Mouse (Mus musculus): ENCODE data around the gene Add3. TPM values are rescaled to one million over a fixed set of nuclear protein-coding genes. Genes with fewer than 3 reads are reported as not detected.

Gene Add3
- polyA plus RNA-seq, 2 experiments = 53.0 to 89.5 TPM

GRCm38 (mm10) chr19:53178611-53179528 lies 38.6 kb downstream of the Add3 start:
- ATAC-seq (ENCODE audit: low FRiP score, low read depth) (no peak), DNase-seq (ENCODE audit: low spot score) (no peak)
- Histone ChIP-seq H3K9ac (ENCODE audit: low read depth, low read length, severe bottlenecking) (no peak overlapping the region), H3K4me1 (ENCODE audit: control insufficient read depth, insufficient read depth, low read length) (peaks cover 12% of the 10 kb centered on the region; the same call in 1 of the 2 replicates), H3K27ac (replicated peaks; ENCODE audit: low read depth, low read length) (no peak overlapping the region), H3K36me3 (ENCODE audit: control insufficient read depth, insufficient read depth, low read length) (no peaks in the 10 kb centered on the region), H3K4me3 (replicated peaks; ENCODE audit: low read length) (no peak overlapping the region), H3K9me3 (ENCODE audit: control insufficient read depth, low read length) (no peaks in the 10 kb centered on the region), H3K4me2 (replicated peaks; ENCODE audit: low read depth, low read length, severe bottlenecking) (no peak overlapping the region), H3K27me3 (ENCODE audit: control insufficient read depth, insufficient read depth, low read length) (no peaks in the 10 kb centered on the region)
- no peak for TF ChIP-seq POLR2A (IDR thresholded peaks at IDR 0.05; ENCODE audit: borderline replicate concordance, extremely low read depth, insufficient read depth, insufficient read length)
- 95% methylated on average over 20 of the region's 20 CpGs for WGBS

GRCm38 (mm10) chr19:53180168-53180803 lies 40.0 kb downstream of the Add3 start:
- TF ChIP-seq POLR2A (IDR thresholded peaks at IDR 0.05; ENCODE audit: borderline replicate concordance, extremely low read depth, insufficient read depth, insufficient read length) = no peak
- no peak overlapping the region for H3K27ac ChIP-seq (replicated peaks; ENCODE audit: low read depth, low read length)
- ATAC-seq (ENCODE audit: low FRiP score, low read depth) (no peak), DNase-seq (ENCODE audit: low spot score) (no peak)
- no peaks in the 10 kb centered on the region for H3K9me3 ChIP-seq (ENCODE audit: control insufficient read depth, low read length)
- 81% methylated on average over 12 of the region's 12 CpGs for WGBS
- H3K4me1 ChIP-seq (ENCODE audit: control insufficient read depth, insufficient read depth, low read length) = peaks cover 17% of the 10 kb centered on the region
- no peaks in the 10 kb centered on the region for H3K36me3 ChIP-seq (ENCODE audit: control insufficient read depth, insufficient read depth, low read length)
- H3K4me2 ChIP-seq (replicated peaks; ENCODE audit: low read depth, low read length, severe bottlenecking) = no peak overlapping the region
- H3K27me3 ChIP-seq (ENCODE audit: control insufficient read depth, insufficient read depth, low read length) = no peaks in the 10 kb centered on the region
- no peak overlapping the region for H3K4me3 ChIP-seq (replicated peaks; ENCODE audit: low read length)
- no peak overlapping the region for H3K9ac ChIP-seq (ENCODE audit: low read depth, low read length, severe bottlenecking)

- Histone ChIP-seq H3K36me3 (ENCODE audit: control insufficient read depth, insufficient read depth, low read length) (no peaks in the 10 kb centered on the region), H3K4me3 (replicated peaks; ENCODE audit: low read length) (no peak overlapping the region), H3K27me3 (ENCODE audit: control insufficient read depth, insufficient read depth, low read length) (no peaks in the 10 kb centered on the region), H3K4me2 (replicated peaks; ENCODE audit: low read depth, low read length, severe bottlenecking) (no peak overlapping the region), H3K27ac (replicated peaks; ENCODE audit: low read depth, low read length) (no peak overlapping the region), H3K4me1 (ENCODE audit: control insufficient read depth, insufficient read depth, low read length) (peaks cover 22% of the 10 kb centered on the region), H3K9ac (ENCODE audit: low read depth, low read length, severe bottlenecking) (no peak overlapping the region), H3K9me3 (ENCODE audit: control insufficient read depth, low read length) (no peaks in the 10 kb centered on the region)
- no peak for DNase-seq (ENCODE audit: low spot score)
- WGBS = 83% methylated on average over 19 of the region's 19 CpGs
- no peak for ATAC-seq (ENCODE audit: low FRiP score, low read depth)
- TF ChIP-seq POLR2A (IDR thresholded peaks at IDR 0.05; ENCODE audit: borderline replicate concordance, extremely low read depth, insufficient read depth, insufficient read length) = no peak
These were observed 41.0 kb downstream of the Add3 start for GRCm38 (mm10) chr19:53181003-53181861.

DNA sequence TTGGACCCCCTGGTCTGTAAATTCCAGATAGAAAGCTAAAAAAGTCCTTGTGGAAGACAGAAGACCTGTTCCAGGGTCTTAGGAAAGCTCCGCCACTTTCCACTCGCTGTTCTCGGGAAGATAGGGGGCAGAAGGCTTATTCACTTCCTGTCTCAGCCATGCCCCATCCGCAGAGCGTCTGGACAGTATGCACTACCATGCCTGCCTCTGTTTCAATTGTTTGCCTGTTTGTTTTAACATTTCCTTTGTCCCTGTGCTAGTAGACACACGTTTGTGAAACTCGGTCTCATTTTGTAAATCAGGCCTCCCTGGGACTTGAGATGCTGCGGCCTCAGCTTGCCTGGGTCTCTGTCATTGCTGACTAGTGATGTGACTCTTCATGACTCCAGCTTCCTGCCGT lies 43.4 kb downstream of the Add3 start:
- Histone ChIP-seq H3K4me2 (replicated peaks; ENCODE audit: low read depth, low read length, severe bottlenecking) (no peak overlapping the region), H3K4me1 (ENCODE audit: control insufficient read depth, insufficient read depth, low read length) (peaks cover 33% of the 10 kb centered on the region), H3K4me3 (replicated peaks; ENCODE audit: low read length) (no peak overlapping the region), H3K27me3 (ENCODE audit: control insufficient read depth, insufficient read depth, low read length) (no peaks in the 10 kb centered on the region), H3K27ac (replicated peaks; ENCODE audit: low read depth, low read length) (no peak overlapping the region), H3K9ac (ENCODE audit: low read depth, low read length, severe bottlenecking) (no peak overlapping the region), H3K36me3 (ENCODE audit: control insufficient read depth, insufficient read depth, low read length) (no peaks in the 10 kb centered on the region), H3K9me3 (ENCODE audit: control insufficient read depth, low read length) (no peaks in the 10 kb centered on the region)
- no peak for TF ChIP-seq POLR2A (IDR thresholded peaks at IDR 0.05; ENCODE audit: borderline replicate concordance, extremely low read depth, insufficient read depth, insufficient read length)
- 66% methylated on average over 9 of the region's 9 CpGs for WGBS
- no peak for DNase-seq (ENCODE audit: low spot score)
- ATAC-seq (ENCODE audit: low FRiP score, low read depth) = no peak

- H3K4me3 ChIP-seq (replicated peaks; ENCODE audit: low read length) = no peak overlapping the region
- ATAC-seq (ENCODE audit: low FRiP score, low read depth) (no peak), DNase-seq (ENCODE audit: low spot score) (no peak)
- H3K4me2 ChIP-seq (replicated peaks; ENCODE audit: low read depth, low read length, severe bottlenecking) = no peak overlapping the region
- peaks cover 33% of the 10 kb centered on the region for H3K4me1 ChIP-seq (ENCODE audit: control insufficient read depth, insufficient read depth, low read length)
- no peaks in the 10 kb centered on the region for H3K36me3 ChIP-seq (ENCODE audit: control insufficient read depth, insufficient read depth, low read length)
- no peak overlapping the region for H3K9ac ChIP-seq (ENCODE audit: low read depth, low read length, severe bottlenecking)
- no peaks in the 10 kb centered on the region for H3K27me3 ChIP-seq (ENCODE audit: control insufficient read depth, insufficient read depth, low read length)
- H3K27ac ChIP-seq (replicated peaks; ENCODE audit: low read depth, low read length) = no peak overlapping the region
- 57% methylated on average over 10 of the region's 10 CpGs for WGBS
- TF ChIP-seq POLR2A (IDR thresholded peaks at IDR 0.05; ENCODE audit: borderline replicate concordance, extremely low read depth, insufficient read depth, insufficient read length) = no peak
- no peaks in the 10 kb centered on the region for H3K9me3 ChIP-seq (ENCODE audit: control insufficient read depth, low read length)
These were observed 44.0 kb downstream of the Add3 start for GRCm38 (mm10) chr19:53184216-53184615.
